Mouse (Mus musculus): ENCODE measurements around the gene Lmf2. TPM values are rescaled to one million over a fixed set of nuclear protein-coding genes. Genes with fewer than 3 reads are reported as not detected.

Gene Lmf2
- total and polyA plus RNA-seq, 2 experiments from 2014 or later, result 26.9 to 33.3 TPM

DNA sequence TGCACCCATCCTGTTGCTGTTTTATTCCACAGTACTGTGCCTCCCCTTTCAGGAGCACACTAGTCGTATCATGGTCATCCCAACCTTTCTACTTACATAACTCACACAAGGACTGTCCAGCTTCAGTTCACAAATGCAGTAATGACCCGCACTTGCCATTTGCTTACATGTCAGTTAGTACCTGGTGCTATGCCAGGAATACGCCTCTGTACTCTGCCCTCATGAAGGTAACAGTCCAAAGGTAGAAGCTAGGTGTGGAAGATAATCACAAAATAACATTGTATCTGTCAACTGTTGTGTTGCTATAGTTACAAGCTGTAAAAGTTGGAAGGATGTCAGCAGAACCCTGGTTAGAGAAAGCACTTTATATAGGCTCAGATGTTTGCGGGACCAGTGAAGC is 41.4 kb upstream of the Lmf2 start:
- H3K9ac ChIP-seq (replicated peaks; ENCODE audit: low read depth, low read length), result no peak overlapping the region

DNA sequence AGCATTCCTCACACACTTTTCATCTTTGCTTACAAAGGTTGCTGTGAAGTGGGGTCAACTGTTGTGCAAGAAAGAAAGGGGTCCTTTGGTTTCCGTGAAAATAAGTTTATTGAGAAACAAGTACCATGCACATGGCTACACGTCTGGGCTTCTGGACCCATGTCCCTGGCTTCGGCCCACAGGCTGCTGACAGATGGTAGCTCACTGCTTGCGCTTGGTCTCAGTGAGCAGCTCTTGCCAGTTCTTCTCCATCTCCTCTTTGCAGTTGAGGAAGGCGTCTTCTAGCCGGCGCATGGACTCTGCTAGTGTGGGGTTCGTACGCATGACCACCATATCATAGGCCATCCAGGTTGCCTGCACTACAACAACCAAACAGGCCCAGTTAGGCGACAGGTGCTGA is 34.6 kb upstream of the Lmf2 start:
- no peak for ATAC-seq (ENCODE audit: insufficient read depth, low read depth)

More for the DNA sequence above, 41.4 kb upstream of the Lmf2 start:
- Histone ChIP-seq H3K27me3 (ENCODE audit: control insufficient read depth, insufficient read depth, low read length) (no peaks in the 10 kb centered on the region), H3K4me2 (ENCODE audit: low read depth, low read length) (no peak overlapping the region), H3K9me3 (replicated peaks; ENCODE audit: control insufficient read depth, low read length) (no peaks in the 10 kb centered on the region), H3K36me3 (replicated peaks; ENCODE audit: control insufficient read depth, insufficient read depth, low read length) (no peaks in the 10 kb centered on the region), H3K4me3 (ENCODE audit: low read depth, low read length) (no peak overlapping the region), H3K4me1 (ENCODE audit: control insufficient read depth, insufficient read depth) (no peaks in the 10 kb centered on the region), H3K27ac (ENCODE audit: low read depth) (no peak overlapping the region)
- no peak for DNase-seq (ENCODE audit: low spot score)
- ATAC-seq (ENCODE audit: insufficient read depth, low read depth), result no peak
- TF ChIP-seq EP300 (IDR thresholded peaks at IDR 0.05; ENCODE audit: low read depth), result no peak
- no peak for TF ChIP-seq CTCF (IDR thresholded peaks at IDR 0.05; ENCODE audit: low read depth)
- 81% methylated on average over 4 of the region's 4 CpGs for WGBS

DNA sequence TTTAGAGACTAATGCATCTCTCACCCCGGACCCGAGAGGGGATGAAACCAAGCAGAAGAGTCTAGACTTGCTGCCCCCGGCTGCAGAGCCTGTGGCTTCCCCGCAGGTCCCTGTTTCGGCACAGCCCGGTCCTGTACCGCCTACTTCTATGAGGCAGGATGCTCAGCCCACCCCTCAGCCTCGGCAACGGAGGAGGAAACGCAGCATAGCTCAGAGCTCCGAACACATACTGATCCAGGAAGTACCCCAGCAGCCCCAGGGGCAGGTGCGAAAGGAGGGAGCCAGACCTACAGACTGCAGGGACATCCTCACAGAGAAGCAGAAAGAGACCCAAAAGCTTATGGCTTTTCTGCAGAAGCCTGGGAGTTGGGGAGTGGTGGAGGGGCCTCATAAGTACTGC is 31.7 kb upstream of the Lmf2 start:
- ATAC-seq (ENCODE audit: insufficient read depth, low read depth) (no peak), DNase-seq (ENCODE audit: low spot score) (no peak)
- H3K9me3 ChIP-seq (replicated peaks; ENCODE audit: control insufficient read depth, low read length), result no peaks in the 10 kb centered on the region
- H3K27me3 ChIP-seq (ENCODE audit: control insufficient read depth, insufficient read depth, low read length), result no peaks in the 10 kb centered on the region
- WGBS, result 41% methylated on average over 12 of the region's 12 CpGs
- no peaks in the 10 kb centered on the region for H3K36me3 ChIP-seq (replicated peaks; ENCODE audit: control insufficient read depth, insufficient read depth, low read length)
- H3K4me2 ChIP-seq (ENCODE audit: low read depth, low read length), result no peak overlapping the region
- TF ChIP-seq CTCF (IDR thresholded peaks at IDR 0.05; ENCODE audit: low read depth) (no peak), EP300 (IDR thresholded peaks at IDR 0.05; ENCODE audit: low read depth) (no peak)
- H3K4me3 ChIP-seq (ENCODE audit: low read depth, low read length), result no peak overlapping the region
- no peak overlapping the region for H3K27ac ChIP-seq (ENCODE audit: low read depth)
- no peak overlapping the region for H3K9ac ChIP-seq (replicated peaks; ENCODE audit: low read depth, low read length)
- H3K4me1 ChIP-seq (ENCODE audit: control insufficient read depth, insufficient read depth), result no peaks in the 10 kb centered on the region

More for the DNA sequence above, 34.6 kb upstream of the Lmf2 start:
- H3K36me3 ChIP-seq (replicated peaks; ENCODE audit: control insufficient read depth, insufficient read depth, low read length), result no peaks in the 10 kb centered on the region
- H3K9ac ChIP-seq (replicated peaks; ENCODE audit: low read depth, low read length), result no peak overlapping the region
- no peak overlapping the region for H3K27ac ChIP-seq (ENCODE audit: low read depth)
- TF ChIP-seq CTCF (IDR thresholded peaks at IDR 0.05; ENCODE audit: low read depth) (no peak), EP300 (IDR thresholded peaks at IDR 0.05; ENCODE audit: low read depth) (no peak)
- no peaks in the 10 kb centered on the region for H3K27me3 ChIP-seq (ENCODE audit: control insufficient read depth, insufficient read depth, low read length)
- H3K4me1 ChIP-seq (ENCODE audit: control insufficient read depth, insufficient read depth), result no peaks in the 10 kb centered on the region
- H3K4me2 ChIP-seq (ENCODE audit: low read depth, low read length), result no peak overlapping the region
- no peak for DNase-seq (ENCODE audit: low spot score)
- H3K9me3 ChIP-seq (replicated peaks; ENCODE audit: control insufficient read depth, low read length), result no peaks in the 10 kb centered on the region
- H3K4me3 ChIP-seq (ENCODE audit: low read depth, low read length), result no peak overlapping the region
- WGBS, result 89% methylated on average over 10 of the region's 10 CpGs

DNA sequence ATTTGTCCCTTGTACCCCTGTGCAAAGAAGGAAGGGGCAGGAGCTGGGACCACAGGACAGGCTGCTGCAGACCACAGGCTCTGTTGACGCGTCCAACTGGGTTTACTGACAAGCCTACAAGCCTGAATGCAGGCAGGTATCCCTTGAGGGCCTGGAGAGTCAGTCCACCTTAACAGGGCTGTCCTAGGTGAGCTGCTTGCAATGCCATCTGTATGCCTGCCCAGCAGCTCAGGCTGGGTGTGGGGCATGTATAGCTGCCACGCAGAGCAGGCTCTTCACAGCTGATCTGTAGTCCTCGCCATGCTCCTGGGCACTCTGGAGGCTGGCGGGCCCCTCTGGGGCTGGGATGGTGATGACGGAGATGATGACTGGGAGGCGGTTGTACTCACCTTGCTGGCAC is 29.2 kb upstream of the Lmf2 start, which contains the start of gene Klhdc7b:
Gene Klhdc7b (plus strand): TSS at position 301 of the 400 bp plus-strand sequence.
- no peak for ATAC-seq (ENCODE audit: insufficient read depth, low read depth)
- WGBS, result 75% methylated on average over 7 of the region's 7 CpGs

DNA sequence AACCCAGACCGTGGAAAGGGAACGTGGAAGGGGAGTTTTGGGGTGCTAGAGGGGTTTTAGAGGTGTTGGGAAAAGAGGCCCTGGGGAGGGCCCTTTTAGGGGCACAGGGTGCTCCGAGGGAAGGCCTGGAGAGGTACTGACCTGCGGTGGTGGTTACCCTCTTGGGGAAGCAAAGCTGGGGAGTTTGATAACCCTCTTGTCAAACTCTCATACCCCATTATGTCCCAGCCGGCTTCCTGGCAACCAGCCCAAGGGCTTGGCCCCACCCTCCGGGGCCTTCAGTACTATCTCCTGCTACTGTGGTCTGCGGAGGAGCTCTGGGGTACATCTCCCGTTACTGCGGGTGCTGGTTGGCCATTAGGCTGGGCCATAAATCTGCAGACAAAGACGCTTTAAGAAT is 24.0 kb upstream of the Lmf2 start:
- WGBS, result 11% methylated on average over 10 of the region's 10 CpGs
- H3K4me3 ChIP-seq (ENCODE audit: low read depth, low read length), result peak overlapping the region; percentile 44
- no peak overlapping the region for H3K27ac ChIP-seq (ENCODE audit: low read depth)
- H3K4me2 ChIP-seq (ENCODE audit: low read depth, low read length), result peak overlapping the region; percentile 71
- peaks cover 4% of the 10 kb centered on the region; the same call in 1 of the 2 replicates for H3K4me1 ChIP-seq (ENCODE audit: control insufficient read depth, insufficient read depth)
- H3K9ac ChIP-seq (replicated peaks; ENCODE audit: low read depth, low read length), result no peak overlapping the region
- no peaks in the 10 kb centered on the region for H3K9me3 ChIP-seq (replicated peaks; ENCODE audit: control insufficient read depth, low read length)
- peaks cover 40% of the 10 kb centered on the region for H3K27me3 ChIP-seq (ENCODE audit: control insufficient read depth, insufficient read depth, low read length)
- DNase-seq (ENCODE audit: low spot score) (no peak), ATAC-seq (ENCODE audit: insufficient read depth, low read depth) (no peak)
- TF ChIP-seq CTCF (IDR thresholded peaks at IDR 0.05; ENCODE audit: low read depth), result no peak
- no peak for TF ChIP-seq EP300 (IDR thresholded peaks at IDR 0.05; ENCODE audit: low read depth)
- H3K36me3 ChIP-seq (replicated peaks; ENCODE audit: control insufficient read depth, insufficient read depth, low read length), result no peaks in the 10 kb centered on the region

More for the DNA sequence above, 29.2 kb upstream of the Lmf2 start, which contains the start of gene Klhdc7b:
- DNase-seq (ENCODE audit: low spot score), result no peak
- H3K4me2 ChIP-seq (ENCODE audit: low read depth, low read length), result no peak within 1 kb of the TSS
- peaks cover 5% of the 10 kb centered on the region for H3K27me3 ChIP-seq (ENCODE audit: control insufficient read depth, insufficient read depth, low read length)
- H3K4me1 ChIP-seq (ENCODE audit: control insufficient read depth, insufficient read depth), result no peaks in the 10 kb centered on the region
- no peak for TF ChIP-seq CTCF (IDR thresholded peaks at IDR 0.05; ENCODE audit: low read depth)
- TF ChIP-seq EP300 (IDR thresholded peaks at IDR 0.05; ENCODE audit: low read depth), result no peak
- no peaks in the 10 kb centered on the region for H3K36me3 ChIP-seq (replicated peaks; ENCODE audit: control insufficient read depth, insufficient read depth, low read length)
- no peak within 1 kb of the TSS for H3K9ac ChIP-seq (replicated peaks; ENCODE audit: low read depth, low read length)
- no peak within 1 kb of the TSS for H3K4me3 ChIP-seq (ENCODE audit: low read depth, low read length)
- no peak within 1 kb of the TSS for H3K27ac ChIP-seq (ENCODE audit: low read depth)
- H3K9me3 ChIP-seq (replicated peaks; ENCODE audit: control insufficient read depth, low read length), result no peaks in the 10 kb centered on the region

DNA sequence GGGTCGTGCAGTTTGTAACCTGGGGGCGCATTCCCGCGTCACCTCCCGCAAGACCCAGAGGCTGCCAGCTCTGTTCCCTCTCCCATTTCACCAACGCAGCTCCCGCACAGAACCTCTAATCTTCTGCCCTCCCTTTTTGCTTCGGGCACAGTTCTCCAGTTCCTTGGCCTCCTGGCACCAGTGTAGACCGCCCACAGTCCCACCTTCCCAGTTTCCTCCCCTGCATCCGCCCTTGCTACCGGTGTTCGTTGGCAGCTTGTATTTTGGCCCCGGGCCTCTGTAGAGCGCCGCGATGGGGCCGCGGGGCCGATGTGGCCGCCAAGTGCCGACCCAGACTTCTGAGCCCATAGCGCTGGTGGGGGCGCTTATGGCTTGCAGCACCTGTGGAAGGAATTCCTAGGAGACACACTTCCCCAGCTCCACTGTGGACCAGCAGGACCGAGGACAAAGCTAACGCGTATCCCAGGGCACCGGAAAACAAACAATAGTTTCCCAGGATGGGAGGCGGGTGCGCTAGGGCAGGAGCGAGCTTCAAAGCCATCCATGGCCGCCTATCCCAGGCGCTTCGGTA is 23.5 kb upstream of the Lmf2 start, which contains the start of gene Odf3b:
Gene Odf3b (minus strand): TSS at position 452 of the 571 bp plus-strand sequence.
- under 1% methylated on average over 33 of the region's 33 CpGs for WGBS
- ATAC-seq (ENCODE audit: insufficient read depth, low read depth), result peak; percentile 70

More for the DNA sequence above, 23.5 kb upstream of the Lmf2 start, which contains the start of gene Odf3b:
- H3K4me1 ChIP-seq (ENCODE audit: control insufficient read depth, insufficient read depth), result peaks cover 4% of the 10 kb centered on the region; the same call in 1 of the 2 replicates
- H3K36me3 ChIP-seq (replicated peaks; ENCODE audit: control insufficient read depth, insufficient read depth, low read length), result no peaks in the 10 kb centered on the region
- H3K4me2 ChIP-seq (ENCODE audit: low read depth, low read length), result peak within 1 kb of the TSS; percentile 71
- peak; percentile 23 for DNase-seq (ENCODE audit: low spot score)
- peaks cover 40% of the 10 kb centered on the region for H3K27me3 ChIP-seq (ENCODE audit: control insufficient read depth, insufficient read depth, low read length)
- no peak within 1 kb of the TSS for H3K9ac ChIP-seq (replicated peaks; ENCODE audit: low read depth, low read length)
- TF ChIP-seq EP300 (IDR thresholded peaks at IDR 0.05; ENCODE audit: low read depth) (no peak), CTCF (IDR thresholded peaks at IDR 0.05; ENCODE audit: low read depth) (no peak)
- no peaks in the 10 kb centered on the region for H3K9me3 ChIP-seq (replicated peaks; ENCODE audit: control insufficient read depth, low read length)
- no peak within 1 kb of the TSS for H3K27ac ChIP-seq (ENCODE audit: low read depth)
- H3K4me3 ChIP-seq (ENCODE audit: low read depth, low read length), result peak within 1 kb of the TSS; percentile 44
